Mouse (Mus musculus): ENCODE measurements around the gene Hormad1. TPM values are rescaled to one million over a fixed set of nuclear protein-coding genes. Genes with fewer than 3 reads are reported as not detected.
A peak's percentile ranks its signal among the peaks of the same experiment; 100 is the strongest.
"Not testable (repeated sequence)": the region's sequence is repeated elsewhere in the genome, so short reads cannot be mapped to it uniquely, and the experiment has no call there.

The Hormad1 gene
- polyA plus RNA-seq, 1 experiment = not detected

DNA sequence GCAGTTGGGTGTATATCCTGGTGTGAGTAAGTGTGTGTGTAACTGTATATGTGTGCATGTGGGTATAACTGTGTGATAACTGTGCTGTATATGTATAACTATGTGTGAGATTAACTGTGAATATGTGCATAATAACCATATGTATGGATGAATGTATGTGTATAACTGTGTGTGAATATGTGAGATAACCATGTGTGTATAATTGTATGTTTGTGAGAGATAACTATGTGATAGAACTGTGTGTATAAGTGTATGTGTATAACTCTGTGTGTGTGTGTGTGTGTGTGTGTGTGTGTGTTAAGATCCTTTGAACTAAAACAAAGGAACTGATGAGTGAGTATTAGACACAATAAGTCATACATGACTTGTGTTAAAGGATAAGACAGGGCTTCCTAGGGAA is 33.4 kb upstream of the Hormad1 start:
- TF ChIP-seq POLR2A (IDR thresholded peaks at IDR 0.05; ENCODE audit: borderline replicate concordance, low read depth, low read length) = no peak
- TF ChIP-seq CTCF (IDR thresholded peaks at IDR 0.05; ENCODE audit: low read depth, low read length) = no peak
- H3K4me1 ChIP-seq (ENCODE audit: control insufficient read depth, insufficient read depth, low read length) = peaks cover 48% of the 10 kb centered on the region
- peak overlapping the region; percentile 98 for H3K27ac ChIP-seq (ENCODE audit: insufficient read depth, low read depth, low read length)
- no peak overlapping the region for H3K4me3 ChIP-seq (ENCODE audit: insufficient read depth, low read length)

DNA sequence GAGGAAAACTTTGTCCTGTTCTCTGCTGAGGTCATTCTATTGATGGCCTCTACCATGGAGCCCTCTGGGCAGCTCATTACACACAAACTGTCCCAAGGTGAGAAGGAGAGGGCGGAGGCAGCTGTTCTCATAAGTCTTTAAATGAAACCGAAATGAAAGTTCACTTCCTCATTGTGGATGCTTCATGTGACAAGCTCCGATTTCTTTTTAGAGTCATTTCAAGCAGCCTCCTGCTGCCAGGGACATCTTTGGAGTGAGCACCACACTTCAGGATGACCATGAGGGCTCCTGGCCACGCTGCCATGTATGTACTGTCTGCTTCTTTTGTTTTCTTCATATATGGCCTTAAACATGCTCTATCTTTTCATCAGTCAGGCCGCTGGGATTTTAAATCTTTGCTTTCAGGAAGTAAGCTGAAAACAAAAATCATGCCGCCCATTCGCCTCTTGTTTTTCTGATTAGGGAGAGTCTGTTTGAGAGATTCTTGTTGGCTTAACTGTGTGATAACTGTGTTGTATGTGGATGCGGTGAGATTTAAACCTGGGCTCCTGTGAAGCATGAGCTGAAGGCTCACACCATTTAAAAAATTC is 32.8 kb upstream of the Hormad1 start, which contains the start of gene Ctss:
Ctss (plus strand) TSS at position 165 of the 590 bp plus-strand sequence.
- TF ChIP-seq POLR2A (IDR thresholded peaks at IDR 0.05; ENCODE audit: borderline replicate concordance, low read depth, low read length) = peak; percentile 43; the same call in 1 of the 2 replicates
- no peak for TF ChIP-seq CTCF (IDR thresholded peaks at IDR 0.05; ENCODE audit: low read depth, low read length)
- Histone ChIP-seq H3K27ac (ENCODE audit: insufficient read depth, low read depth, low read length) (peak within 1 kb of the TSS; percentile 98), H3K4me1 (ENCODE audit: control insufficient read depth, insufficient read depth, low read length) (peaks cover 49% of the 10 kb centered on the region), H3K4me3 (ENCODE audit: insufficient read depth, low read length) (peak within 1 kb of the TSS; percentile 92)

DNA sequence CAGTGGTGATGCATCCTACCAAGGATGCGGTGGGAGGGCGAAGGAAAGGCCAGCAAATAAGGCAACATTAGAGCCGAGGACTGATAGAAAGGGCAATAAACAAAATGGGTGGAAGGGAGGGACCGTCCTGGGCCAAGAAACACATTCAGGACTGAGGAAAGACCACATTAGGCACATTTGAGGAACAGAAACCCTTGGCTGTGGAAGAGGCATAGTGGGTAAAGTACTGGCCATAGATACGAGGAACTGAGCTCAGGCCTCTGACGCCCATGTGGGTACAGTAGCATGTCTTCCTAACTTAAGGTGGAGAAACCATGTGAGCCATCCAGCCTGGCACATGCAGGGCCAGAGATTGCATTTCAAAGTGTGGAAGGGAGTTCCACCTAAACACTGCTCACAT is 29.7 kb upstream of the Hormad1 start:
- peak overlapping the region; percentile 37 for H3K4me3 ChIP-seq (ENCODE audit: insufficient read depth, low read length)
- TF ChIP-seq POLR2A (IDR thresholded peaks at IDR 0.05; ENCODE audit: borderline replicate concordance, low read depth, low read length) (no peak), CTCF (IDR thresholded peaks at IDR 0.05; ENCODE audit: low read depth, low read length) (no peak)
- H3K4me1 ChIP-seq (ENCODE audit: control insufficient read depth, insufficient read depth, low read length) = peaks cover 23% of the 10 kb centered on the region
- peak overlapping the region; percentile 79 for H3K27ac ChIP-seq (ENCODE audit: insufficient read depth, low read depth, low read length)

GRCm38 (mm10) chr3:95531025-95531424 is 28.5 kb upstream of the Hormad1 start:
- no peak for TF ChIP-seq CTCF (IDR thresholded peaks at IDR 0.05; ENCODE audit: low read depth, low read length)
- no peak for TF ChIP-seq POLR2A (IDR thresholded peaks at IDR 0.05; ENCODE audit: borderline replicate concordance, low read depth, low read length)

GRCm38 (mm10) chr3:95533364-95533763 is 26.1 kb upstream of the Hormad1 start:
- Histone ChIP-seq H3K4me3 (ENCODE audit: insufficient read depth, low read length) (no peak overlapping the region), H3K27ac (ENCODE audit: insufficient read depth, low read depth, low read length) (no peak overlapping the region), H3K4me1 (ENCODE audit: control insufficient read depth, insufficient read depth, low read length) (peaks cover 18% of the 10 kb centered on the region)
- no peak for TF ChIP-seq CTCF (IDR thresholded peaks at IDR 0.05; ENCODE audit: low read depth, low read length)
- no peak for TF ChIP-seq POLR2A (IDR thresholded peaks at IDR 0.05; ENCODE audit: borderline replicate concordance, low read depth, low read length)

More at GRCm38 (mm10) chr3:95531025-95531424, 28.5 kb upstream of the Hormad1 start:
- no peak overlapping the region for H3K4me3 ChIP-seq (ENCODE audit: insufficient read depth, low read length)
- H3K4me1 ChIP-seq (ENCODE audit: control insufficient read depth, insufficient read depth, low read length) = peaks cover 21% of the 10 kb centered on the region
- 0 out of 2 replicates have a peak overlapping the region, but pooled peaks have one; percentile 5 for H3K27ac ChIP-seq (ENCODE audit: insufficient read depth, low read depth, low read length)

DNA sequence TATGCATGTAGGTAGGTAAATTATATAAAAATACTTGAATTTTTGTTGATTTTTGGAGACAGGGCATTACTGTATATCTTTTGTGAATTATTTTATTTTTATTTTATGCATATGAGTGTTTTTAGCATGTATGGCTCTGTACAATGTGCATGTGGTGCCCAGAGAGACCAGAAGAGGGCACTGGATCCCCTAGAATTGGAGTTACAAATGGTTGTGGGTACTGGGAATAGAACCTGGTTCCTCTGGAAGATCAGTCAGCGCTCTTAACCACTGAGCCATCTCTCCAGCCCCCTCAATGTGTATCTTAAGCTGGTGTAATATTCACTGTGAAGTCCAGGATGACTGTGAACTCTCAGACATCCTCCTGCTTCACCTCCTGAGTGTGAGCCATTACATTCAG is 24.6 kb upstream of the Hormad1 start:
- no peak overlapping the region for H3K4me3 ChIP-seq (ENCODE audit: insufficient read depth, low read length)
- no peak overlapping the region for H3K27ac ChIP-seq (ENCODE audit: insufficient read depth, low read depth, low read length)
- H3K4me1 ChIP-seq (ENCODE audit: control insufficient read depth, insufficient read depth, low read length) = peaks cover 11% of the 10 kb centered on the region
- TF ChIP-seq POLR2A (IDR thresholded peaks at IDR 0.05; ENCODE audit: borderline replicate concordance, low read depth, low read length) = no peak
- no peak for TF ChIP-seq CTCF (IDR thresholded peaks at IDR 0.05; ENCODE audit: low read depth, low read length)

DNA sequence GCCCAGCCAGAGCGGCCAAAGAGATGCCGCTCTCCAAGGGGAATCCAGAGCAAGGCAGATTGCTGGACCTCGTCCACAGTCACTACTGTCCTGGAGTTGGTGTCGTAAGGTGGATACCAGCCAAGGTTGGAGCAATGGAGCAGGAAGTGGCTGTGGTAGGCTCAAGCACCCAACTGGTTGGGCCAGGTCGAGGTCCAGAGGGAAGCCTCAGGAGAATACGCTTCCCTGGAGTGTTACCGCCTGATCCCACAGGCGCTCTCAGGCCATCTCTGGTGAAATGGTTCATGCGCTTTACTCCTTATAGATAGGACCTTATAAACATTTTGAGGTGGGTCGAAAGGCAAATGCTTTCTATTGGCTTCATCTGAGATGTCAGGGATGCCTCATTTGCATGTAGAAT is 20.5 kb upstream of the Hormad1 start:
- TF ChIP-seq POLR2A (IDR thresholded peaks at IDR 0.05; ENCODE audit: borderline replicate concordance, low read depth, low read length) (no peak), CTCF (IDR thresholded peaks at IDR 0.05; ENCODE audit: low read depth, low read length) (no peak)
- Histone ChIP-seq H3K27ac (ENCODE audit: insufficient read depth, low read depth, low read length) (no peak overlapping the region), H3K4me1 (ENCODE audit: control insufficient read depth, insufficient read depth, low read length) (no peaks in the 10 kb centered on the region), H3K4me3 (ENCODE audit: insufficient read depth, low read length) (no peak overlapping the region)

DNA sequence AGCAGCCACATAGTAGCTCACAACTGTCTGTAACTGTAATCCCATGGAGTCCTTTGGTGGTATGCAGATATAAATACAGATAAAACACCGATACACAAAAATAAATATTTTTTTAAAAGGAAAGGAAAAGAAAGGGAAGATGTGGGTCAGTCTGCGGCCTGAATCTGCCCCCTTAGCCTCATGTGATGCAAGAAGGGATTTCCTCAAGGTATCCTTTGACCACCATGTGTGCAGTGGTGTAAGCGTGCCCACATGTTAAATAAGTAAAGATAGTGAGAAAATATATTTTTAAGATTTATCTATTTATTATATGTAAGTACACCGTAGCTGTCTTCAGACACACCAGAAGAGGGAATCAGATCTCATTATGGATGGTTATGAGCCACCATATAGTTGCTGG is 19.6 kb upstream of the Hormad1 start:
- Histone ChIP-seq H3K4me3 (ENCODE audit: insufficient read depth, low read length) (no peak overlapping the region), H3K27ac (ENCODE audit: insufficient read depth, low read depth, low read length) (no peak overlapping the region), H3K4me1 (ENCODE audit: control insufficient read depth, insufficient read depth, low read length) (no peaks in the 10 kb centered on the region)
- TF ChIP-seq POLR2A (IDR thresholded peaks at IDR 0.05; ENCODE audit: borderline replicate concordance, low read depth, low read length) (no peak), CTCF (IDR thresholded peaks at IDR 0.05; ENCODE audit: low read depth, low read length) (no peak)

- H3K4me1 ChIP-seq (ENCODE audit: control insufficient read depth, insufficient read depth, low read length); H3K27ac ChIP-seq (ENCODE audit: insufficient read depth, low read depth, low read length); H3K4me3 ChIP-seq (ENCODE audit: insufficient read depth, low read length): not testable (repeated sequence)
Measured at GRCm38 (mm10) chr3:95541186-95541585, 18.3 kb upstream of the Hormad1 start.

DNA sequence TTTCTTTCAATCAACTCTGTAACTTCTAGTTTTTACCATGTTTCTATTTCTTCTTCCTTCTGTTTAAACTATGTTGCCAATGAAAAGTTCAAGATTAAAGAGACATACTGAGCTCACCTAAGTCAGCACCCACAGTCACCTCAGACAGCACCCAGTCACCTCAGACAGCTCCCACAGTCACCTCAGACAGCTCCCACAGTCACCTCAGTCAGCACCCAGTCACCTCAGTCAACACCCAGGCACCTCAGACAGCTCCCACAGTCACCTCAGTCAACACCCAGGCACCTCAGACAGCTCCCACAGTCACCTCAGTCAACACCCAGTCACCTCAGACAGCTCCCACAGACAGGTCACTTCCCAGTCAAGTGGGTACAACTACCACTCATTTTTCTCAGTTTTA is 17.3 kb upstream of the Hormad1 start:
- no peak overlapping the region for H3K4me3 ChIP-seq (ENCODE audit: insufficient read depth, low read length)
- TF ChIP-seq POLR2A (IDR thresholded peaks at IDR 0.05; ENCODE audit: borderline replicate concordance, low read depth, low read length) (no peak), CTCF (IDR thresholded peaks at IDR 0.05; ENCODE audit: low read depth, low read length) (no peak)
- no peaks in the 10 kb centered on the region for H3K4me1 ChIP-seq (ENCODE audit: control insufficient read depth, insufficient read depth, low read length)
- H3K27ac ChIP-seq (ENCODE audit: insufficient read depth, low read depth, low read length) = no peak overlapping the region

DNA sequence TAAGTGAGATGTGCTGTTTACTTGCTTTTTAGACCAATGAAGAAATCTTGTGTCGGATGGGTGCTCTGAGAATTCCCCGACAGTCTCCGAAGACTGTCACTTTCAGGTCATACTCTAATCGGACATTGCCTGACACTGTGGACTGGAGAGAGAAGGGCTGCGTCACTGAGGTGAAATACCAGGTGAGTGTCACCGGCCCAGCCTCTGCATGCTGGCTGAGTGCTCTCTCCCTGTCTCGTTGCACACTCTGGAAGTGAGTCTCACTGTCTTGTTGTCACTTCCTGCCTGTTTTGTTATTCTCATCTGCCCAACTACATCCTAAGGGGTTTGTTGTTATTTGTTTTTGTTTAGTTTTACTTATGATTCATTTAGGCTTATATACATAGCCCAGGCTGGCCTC is 16.5 kb upstream of the Hormad1 start:
- no peak overlapping the region for H3K4me3 ChIP-seq (ENCODE audit: insufficient read depth, low read length)
- H3K4me1 ChIP-seq (ENCODE audit: control insufficient read depth, insufficient read depth, low read length) = no peaks in the 10 kb centered on the region
- TF ChIP-seq POLR2A (IDR thresholded peaks at IDR 0.05; ENCODE audit: borderline replicate concordance, low read depth, low read length) (no peak), CTCF (IDR thresholded peaks at IDR 0.05; ENCODE audit: low read depth, low read length) (no peak)
- no peak overlapping the region for H3K27ac ChIP-seq (ENCODE audit: insufficient read depth, low read depth, low read length)
